ENCODE assay signal across 26 mouse cellular contexts in genomic region chr8:92522519-92522918, GRCm38 (mm10).
"Had no signal": no experiment of that assay in that cellular context is flagged by ENCODE, and none has a peak within 500 bp of the region (broad histone marks: within the 10 kb centered on the region; RNA-seq: fewer than 3 reads in every experiment).

No protein-coding gene starts in this region.

- H3K9ac ChIP-seq: heart, embryonic 12.5 days; hindbrain, embryonic 12.5 days; hindbrain, embryonic 14.5 days; intestine, embryonic 15.5 days; kidney, embryonic 15.5 days; limb, embryonic 12.5 days had no signal

- H3K4me1 ChIP-seq: heart, embryonic 10.5 days; heart, embryonic 12.5 days; hindbrain, embryonic 10.5 days; hindbrain, embryonic 12.5 days; intestine, embryonic 15.5 days; kidney, embryonic 15.5 days had no signal

- H3K9me3 ChIP-seq: hindbrain, embryonic 12.5 days; intestine, embryonic 15.5 days; kidney, embryonic 15.5 days had no signal

- H3K27ac ChIP-seq: heart, adult 2 months; heart, embryonic 10.5 days; hindbrain, embryonic 10.5 days; hindbrain, embryonic 12.5 days; hindbrain, embryonic 14.5 days; intestine, embryonic 15.5 days; kidney, embryonic 15.5 days; kidney, postnatal 0 days; left cerebral cortex, adult 2 months; limb, embryonic 10.5 days; limb, embryonic 12.5 days had no signal

- H3K4me3 ChIP-seq: heart, adult 2 months; heart, embryonic 10.5 days; heart, embryonic 12.5 days; hindbrain, embryonic 10.5 days; hindbrain, embryonic 12.5 days; intestine, embryonic 15.5 days; kidney, embryonic 15.5 days; left cerebral cortex, adult 2 months; limb, embryonic 10.5 days; limb, embryonic 12.5 days had no signal

- DNase-seq: gastrocnemius, postnatal 14 days; gastrocnemius, postnatal 36 days; heart, adult 11 months; heart, adult 2 months; heart, postnatal 10 days; heart, postnatal 4 days; kidney, adult 11 months; kidney, adult 2 months; kidney, adult 9 months; kidney, postnatal 14 days; kidney, postnatal 36 days; layer of hippocampus, adult 9-11 months had no signal

- H3K4me2 ChIP-seq: heart, embryonic 12.5 days; hindbrain, embryonic 12.5 days; hindbrain, embryonic 14.5 days; intestine, embryonic 15.5 days; kidney, embryonic 15.5 days; limb, embryonic 12.5 days had no signal

- H3K36me3 ChIP-seq: heart, embryonic 10.5 days; heart, embryonic 12.5 days; hindbrain, embryonic 10.5 days; hindbrain, embryonic 12.5 days; intestine, embryonic 15.5 days; kidney, embryonic 15.5 days; limb, embryonic 10.5 days; limb, embryonic 12.5 days had no signal

- ATAC-seq: forebrain, embryonic 16.5 days; hindbrain, embryonic 16.5 days; inflammation-experienced regulatory T-cells, adult 6 months; intestine, embryonic 15.5 days had no signal

- H3K27me3 ChIP-seq: heart, embryonic 12.5 days; hindbrain, embryonic 12.5 days; intestine, embryonic 15.5 days; kidney, embryonic 15.5 days had no signal
